10 mouse cellular contexts compared by ENCODE assay signal in genomic region chr10:130313531-130313930, GRCm38 (mm10). TPM values are rescaled to one million over a fixed set of nuclear protein-coding genes. Genes with fewer than 3 reads are reported as not detected.
DNase-seq lines count a peak whose midpoint lies in the region; ATAC-seq and TF ChIP-seq lines count a peak whose summit lies in the region.
"Had no signal": no experiment of that assay in that cellular context is flagged by ENCODE, and none has a peak within 500 bp of the region (broad histone marks: within the 10 kb centered on the region; RNA-seq: fewer than 3 reads in every experiment).

No protein-coding gene starts in this region.

- peak; percentile 68 for ATAC-seq in liver, postnatal 0 days

- no peaks in the 10 kb centered on the region for H3K36me3 ChIP-seq in liver, postnatal 0 days (replicated peaks; ENCODE audit: insufficient read depth, low read length)
- H3K36me3 ChIP-seq: stomach, embryonic 15.5 days had no signal

- no peak overlapping the region for H3K4me3 ChIP-seq in liver, postnatal 0 days (ENCODE audit: low read depth, low read length)
- H3K4me3 ChIP-seq: stomach, embryonic 15.5 days had no signal

- H3K4me2 ChIP-seq in liver, postnatal 0 days (ENCODE audit: low read depth, low read length): no peak overlapping the region
- H3K4me2 ChIP-seq: stomach, embryonic 15.5 days had no signal

- H3K4me1 ChIP-seq in liver, postnatal 0 days (ENCODE audit: insufficient read depth): no peaks in the 10 kb centered on the region
- H3K4me1 ChIP-seq: stomach, embryonic 15.5 days had no signal

- no peak overlapping the region for H3K9ac ChIP-seq in liver, postnatal 0 days (replicated peaks)
- H3K9ac ChIP-seq: stomach, embryonic 15.5 days had no signal

- no peaks in the 10 kb centered on the region for H3K27me3 ChIP-seq in liver, postnatal 0 days (ENCODE audit: insufficient read depth, low read length)
- H3K27me3 ChIP-seq: stomach, embryonic 15.5 days had no signal

- H3K9me3 ChIP-seq in liver, postnatal 0 days (ENCODE audit: low read length): no peaks in the 10 kb centered on the region
- H3K9me3 ChIP-seq: stomach, embryonic 15.5 days had no signal

- TF ChIP-seq EP300 in liver, postnatal 0 days (IDR thresholded peaks at IDR 0.05; ENCODE audit: low read depth): no peak

- WGBS in liver, postnatal 0 days (ENCODE audit: insufficient replicate concordance): 30% methylated on average over 1 of the region's 1 CpGs

- no peak overlapping the region for H3K27ac ChIP-seq in liver, postnatal 0 days (ENCODE audit: low read depth)
- H3K27ac ChIP-seq: stomach, embryonic 15.5 days had no signal

- peak; percentile 63 for TF ChIP-seq CTCF in liver, postnatal 0 days (IDR thresholded peaks at IDR 0.05; ENCODE audit: low read depth)

- DNase-seq in cerebellum, postnatal 10 days: peak; percentile 9 to 12
- no peak for DNase-seq in cerebellum, adult 9-11 months
- DNase-seq in spleen, postnatal 36 days (ENCODE audit: low spot score in 2 of 2): peak; percentile 47
- no peak for DNase-seq in spleen, adult 12 weeks (ENCODE audit: low spot score)
- DNase-seq in liver, postnatal 0 days: peak; percentile 25
- DNase-seq in right cerebral cortex, postnatal 10 days (ENCODE audit: low spot score in 2 of 2): no peak
- DNase-seq in gastrocnemius, postnatal 4 days (ENCODE audit: low spot score in 2 of 2): no peak
- no peak for DNase-seq in heart, adult 11 months

RNA-seq across cellular contexts. Expression of gene Tespa1, which starts 9.1 kb away (rescaled TPM):
- 1.2 and 1.5 TPM in 2 replicates for polyA plus RNA-seq in liver, postnatal 0 days (2015; fragmentation: Nextera tagmentation; extraction: Ambion mirVana)
- total RNA-seq in gastrocnemius, postnatal 4 days (2021): 1 to 10 TPM; 1.7 to 2.3 TPM

RNA-seq across cellular contexts. Expression of gene Neurod4, which starts 33.5 kb away (rescaled TPM):
- not detected in 2 replicates for polyA plus RNA-seq in liver, postnatal 0 days (2015; fragmentation: Nextera tagmentation; extraction: Ambion mirVana)
- not detected for total RNA-seq in gastrocnemius, postnatal 4 days (2021)
- total RNA-seq: liver, adult 2 months had no signal
- polyA plus RNA-seq: liver, adult 2 months had no signal

Comparison
In these comparisons a context has a peak if more than half of its experiments do, and no peak if none do; other contexts are left out.
1. DNase-seq: peak in cerebellum, postnatal 10 days (2 of 2), spleen, postnatal 36 days (2 of 2) and liver, postnatal 0 days (single experiment); none in cerebellum, adult 9-11 months (single experiment), spleen, adult 12 weeks (single experiment), right cerebral cortex, postnatal 10 days (0 of 2), gastrocnemius, postnatal 4 days (0 of 2) and heart, adult 11 months (single experiment).